Mouse (Mus musculus) olfactory bulb, adult 2 months (tissue): ENCODE data around the gene Tubg1.

ENCODE experiments used
- CTCF ChIP-seq: fragments of 200-500 bp; IDR thresholded peaks from 2 replicates; pipeline ENCODE4 v1.5.1; 2012; ENCODE audit warnings: low read depth, mild to moderate bottlenecking, low read length, moderate library complexity; ENCODE audit not compliant: insufficient read depth
- POLR2A ChIP-seq: fragments of 200-500 bp; IDR thresholded peaks from 2 replicates; pipeline ENCODE4 v1.6.1; 2012; ENCODE audit warnings: mild to moderate bottlenecking, low read depth, low read length, moderate library complexity; ENCODE audit not compliant: insufficient read depth

DNA sequence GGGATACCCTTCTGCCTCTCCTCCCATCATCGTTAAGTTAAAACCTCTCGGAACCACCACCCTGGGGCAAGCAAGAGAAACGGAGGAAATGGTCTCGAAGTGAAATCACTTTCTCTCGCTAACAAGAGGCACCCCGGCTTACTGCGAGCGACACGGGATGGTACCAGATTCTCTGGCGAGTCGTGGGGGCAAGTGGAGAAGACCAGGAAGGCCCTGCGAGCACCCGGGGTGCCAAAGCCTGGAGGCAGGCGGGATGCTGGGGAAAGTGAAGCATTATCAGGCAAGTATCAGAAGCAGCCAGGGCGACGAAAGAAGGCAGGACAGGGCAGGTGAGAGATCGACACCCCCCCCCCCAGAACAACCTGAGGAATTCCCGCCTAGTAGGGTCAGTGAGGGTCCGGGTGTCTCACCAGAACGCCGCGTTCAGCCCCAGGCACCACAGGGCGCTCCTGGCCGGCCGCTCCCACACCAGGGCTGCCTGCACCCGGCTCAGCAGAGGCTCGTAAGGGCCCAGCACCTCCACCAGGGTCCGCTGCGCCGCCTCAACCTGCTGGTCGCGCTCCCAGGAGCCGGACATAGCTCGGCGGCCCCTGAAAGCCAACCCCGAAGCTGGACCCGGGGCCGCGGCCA is 492 bp upstream of the Tubg1 start:
- TF ChIP-seq CTCF (peak; percentile 20; the same call in 1 of the 2 replicates), POLR2A (no peak)
